Mouse (Mus musculus): ENCODE results near the gene Tspan17. TPM values are rescaled to one million over a fixed set of nuclear protein-coding genes. Genes with fewer than 3 reads are reported as not detected.

Gene Tspan17
- polyA plus RNA-seq (2012; ENCODE audit: insufficient read depth, insufficient read length, low replicate concordance, missing spikeins): not detected in 2 replicates

GRCm38 (mm10) chr13:54788740-54789560 lies at the start of gene Tspan17:
Gene Tspan17, plus strand, starts transcription at chr13:54789377.
- no peak within 1 kb of the TSS for H3K27ac ChIP-seq (ENCODE audit: insufficient read depth, low read depth, low read length)
- 4% methylated on average over 48 of the region's 49 CpGs for WGBS
- peaks cover 16% of the 10 kb centered on the region for H3K4me1 ChIP-seq (ENCODE audit: control insufficient read depth, insufficient read depth, low read length)
- TF ChIP-seq POLR2A (IDR thresholded peaks at IDR 0.05; ENCODE audit: insufficient read depth, low read depth, low read length) (no peak), CTCF (IDR thresholded peaks at IDR 0.05; ENCODE audit: insufficient read depth, low read depth, low read length) (no peak)
- peak within 1 kb of the TSS; percentile 47 for H3K4me3 ChIP-seq (ENCODE audit: insufficient read depth, low read depth, low read length)

- 11% methylated on average over 6 of the region's 6 CpGs for WGBS
- Histone ChIP-seq H3K27ac (ENCODE audit: insufficient read depth, low read depth, low read length) (peak overlapping the region; percentile 84), H3K4me3 (ENCODE audit: insufficient read depth, low read depth, low read length) (peak overlapping the region; percentile 39), H3K4me1 (ENCODE audit: control insufficient read depth, insufficient read depth, low read length) (peaks cover 40% of the 10 kb centered on the region)
- TF ChIP-seq POLR2A (IDR thresholded peaks at IDR 0.05; ENCODE audit: insufficient read depth, low read depth, low read length) (no peak), CTCF (IDR thresholded peaks at IDR 0.05; ENCODE audit: insufficient read depth, low read depth, low read length) (no peak)
These were observed 43.1 kb upstream of the Tspan17 start for GRCm38 (mm10) chr13:54746110-54746509.

GRCm38 (mm10) chr13:54746896-54747295 lies 42.3 kb upstream of the Tspan17 start:
- peak overlapping the region; percentile 72 for H3K27ac ChIP-seq (ENCODE audit: insufficient read depth, low read depth, low read length)
- TF ChIP-seq POLR2A (IDR thresholded peaks at IDR 0.05; ENCODE audit: insufficient read depth, low read depth, low read length) (no peak), CTCF (IDR thresholded peaks at IDR 0.05; ENCODE audit: insufficient read depth, low read depth, low read length) (no peak)
- WGBS: 8% methylated on average over 10 of the region's 10 CpGs
- H3K4me3 ChIP-seq (ENCODE audit: insufficient read depth, low read depth, low read length): peak overlapping the region; percentile 72
- H3K4me1 ChIP-seq (ENCODE audit: control insufficient read depth, insufficient read depth, low read length): peaks cover 43% of the 10 kb centered on the region

- Histone ChIP-seq H3K4me1 (ENCODE audit: control insufficient read depth, insufficient read depth, low read length) (peaks cover 53% of the 10 kb centered on the region), H3K4me3 (ENCODE audit: insufficient read depth, low read depth, low read length) (peak overlapping the region; percentile 72), H3K27ac (ENCODE audit: insufficient read depth, low read depth, low read length) (peak overlapping the region; percentile 72)
- TF ChIP-seq POLR2A (IDR thresholded peaks at IDR 0.05; ENCODE audit: insufficient read depth, low read depth, low read length) (no peak), CTCF (IDR thresholded peaks at IDR 0.05; ENCODE audit: insufficient read depth, low read depth, low read length) (no peak)
- 48% methylated on average over 8 of the region's 8 CpGs for WGBS
These were observed 41.0 kb upstream of the Tspan17 start for GRCm38 (mm10) chr13:54748190-54748589.

GRCm38 (mm10) chr13:54748721-54749060 lies 40.5 kb upstream of the Tspan17 start:
- TF ChIP-seq CTCF (IDR thresholded peaks at IDR 0.05; ENCODE audit: insufficient read depth, low read depth, low read length) (no peak), POLR2A (IDR thresholded peaks at IDR 0.05; ENCODE audit: insufficient read depth, low read depth, low read length) (no peak)
- peaks cover 56% of the 10 kb centered on the region for H3K4me1 ChIP-seq (ENCODE audit: control insufficient read depth, insufficient read depth, low read length)
- H3K27ac ChIP-seq (ENCODE audit: insufficient read depth, low read depth, low read length): peak overlapping the region; percentile 80
- H3K4me3 ChIP-seq (ENCODE audit: insufficient read depth, low read depth, low read length): peak overlapping the region; percentile 72
- WGBS: 19% methylated on average over 10 of the region's 10 CpGs

- Histone ChIP-seq H3K4me3 (ENCODE audit: insufficient read depth, low read depth, low read length) (peak overlapping the region; percentile 72), H3K27ac (ENCODE audit: insufficient read depth, low read depth, low read length) (peak overlapping the region; percentile 85), H3K4me1 (ENCODE audit: control insufficient read depth, insufficient read depth, low read length) (peaks cover 59% of the 10 kb centered on the region)
- TF ChIP-seq POLR2A (IDR thresholded peaks at IDR 0.05; ENCODE audit: insufficient read depth, low read depth, low read length) (peak; percentile 77), CTCF (IDR thresholded peaks at IDR 0.05; ENCODE audit: insufficient read depth, low read depth, low read length) (no peak; the same call in 1 of the 2 replicates)
- 2% methylated on average over 100 of the region's 100 CpGs for WGBS
These were observed 39.9 kb upstream of the Tspan17 start for GRCm38 (mm10) chr13:54749061-54749863.

GRCm38 (mm10) chr13:54749864-54750411 lies 39.2 kb upstream of the Tspan17 start, which contains the start of gene Gprin1:
Gene Gprin1, minus strand, starts transcription at chr13:54749874.
- H3K27ac ChIP-seq (ENCODE audit: insufficient read depth, low read depth, low read length): peak within 1 kb of the TSS; percentile 85
- peak within 1 kb of the TSS; percentile 72 for H3K4me3 ChIP-seq (ENCODE audit: insufficient read depth, low read depth, low read length)
- 2% methylated on average over 29 of the region's 29 CpGs for WGBS
- no peak for TF ChIP-seq CTCF (IDR thresholded peaks at IDR 0.05; ENCODE audit: insufficient read depth, low read depth, low read length)
- TF ChIP-seq POLR2A (IDR thresholded peaks at IDR 0.05; ENCODE audit: insufficient read depth, low read depth, low read length): no peak; the same call in 1 of the 2 replicates
- peaks cover 57% of the 10 kb centered on the region for H3K4me1 ChIP-seq (ENCODE audit: control insufficient read depth, insufficient read depth, low read length)

- Histone ChIP-seq H3K4me3 (ENCODE audit: insufficient read depth, low read depth, low read length) (no peak overlapping the region), H3K27ac (ENCODE audit: insufficient read depth, low read depth, low read length) (no peak overlapping the region; the same call in 1 of the 2 replicates), H3K4me1 (ENCODE audit: control insufficient read depth, insufficient read depth, low read length) (peaks cover 57% of the 10 kb centered on the region)
- 51% methylated on average over 8 of the region's 8 CpGs for WGBS
- no peak for TF ChIP-seq CTCF (IDR thresholded peaks at IDR 0.05; ENCODE audit: insufficient read depth, low read depth, low read length)
- TF ChIP-seq POLR2A (IDR thresholded peaks at IDR 0.05; ENCODE audit: insufficient read depth, low read depth, low read length): no peak
These were observed 38.5 kb upstream of the Tspan17 start for GRCm38 (mm10) chr13:54750699-54751098.
